Mouse (Mus musculus) spleen, adult 2 months (tissue): Measurements from ENCODE around the gene Snx19.

Experiments used
- CTCF ChIP-seq: fragments of 200-500 bp; IDR thresholded peaks from 2 replicates; pipeline ENCODE4 v1.5.1; 2011; ENCODE audit warnings: mild to moderate bottlenecking, inconsistent platforms; ENCODE audit not compliant: insufficient read depth, insufficient read length, insufficient replicate concordance; ENCODE audit errors: extremely low read depth
- POLR2A ChIP-seq: fragments of 200-500 bp; IDR thresholded peaks from 2 replicates; pipeline ENCODE4 v1.6.1; 2011; ENCODE audit warnings: low read depth, low read length, inconsistent platforms

GRCm38 (mm10) chr9:30400771-30401170 is 26.1 kb upstream of the Snx19 start:
- no peak for TF ChIP-seq POLR2A
- TF ChIP-seq CTCF: no peak
